Mouse (Mus musculus) Muller cell, postnatal 12 days (primary cell): Measurements from ENCODE around the gene Cenpf.

Experiments
- DNase-seq: peaks from one replicate; pipeline ENCODE4 v3.0.0-alpha.2; 2015; ENCODE audit errors: inconsistent ontology term

Gene Cenpf

DNA sequence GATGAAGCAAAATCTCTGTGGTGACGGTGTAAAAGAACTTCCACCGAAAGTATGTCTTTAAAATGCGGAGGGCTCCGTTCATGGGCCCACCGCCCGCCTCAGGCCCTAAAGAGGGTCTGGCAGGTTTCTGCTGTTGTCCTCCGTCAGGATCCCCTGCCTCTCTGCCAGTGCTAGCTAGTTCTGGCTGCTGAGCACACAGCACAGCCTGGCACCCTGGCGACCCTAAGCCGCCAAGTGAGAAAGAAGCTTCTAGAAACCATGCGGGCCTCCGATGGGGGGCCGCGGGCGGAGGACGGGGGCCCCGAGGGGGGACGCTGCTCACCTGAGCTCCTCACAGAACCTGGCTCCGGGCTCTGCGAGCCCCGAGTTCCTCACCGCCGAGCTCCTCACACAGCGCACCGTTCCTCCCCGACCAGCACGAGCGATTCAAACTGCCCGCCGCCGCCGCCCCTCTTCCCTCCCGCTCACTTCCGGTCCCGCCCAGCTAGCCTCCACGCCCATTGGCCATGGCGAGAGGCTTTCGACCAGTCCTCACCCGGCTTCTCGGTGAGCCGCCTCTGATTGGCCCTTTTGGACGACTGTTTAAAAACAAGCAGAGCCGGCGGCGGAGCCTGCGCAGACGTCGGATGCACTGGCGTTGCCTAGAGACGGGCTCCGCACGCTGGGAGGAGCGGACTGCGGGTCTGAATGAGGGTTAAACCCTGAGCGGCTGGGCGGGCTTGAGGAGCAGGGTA is at the start of gene Cenpf:
Cenpf (minus strand) TSS at position 433 of the 734 bp plus-strand sequence.
- DNase-seq: peak; percentile 98

DNA sequence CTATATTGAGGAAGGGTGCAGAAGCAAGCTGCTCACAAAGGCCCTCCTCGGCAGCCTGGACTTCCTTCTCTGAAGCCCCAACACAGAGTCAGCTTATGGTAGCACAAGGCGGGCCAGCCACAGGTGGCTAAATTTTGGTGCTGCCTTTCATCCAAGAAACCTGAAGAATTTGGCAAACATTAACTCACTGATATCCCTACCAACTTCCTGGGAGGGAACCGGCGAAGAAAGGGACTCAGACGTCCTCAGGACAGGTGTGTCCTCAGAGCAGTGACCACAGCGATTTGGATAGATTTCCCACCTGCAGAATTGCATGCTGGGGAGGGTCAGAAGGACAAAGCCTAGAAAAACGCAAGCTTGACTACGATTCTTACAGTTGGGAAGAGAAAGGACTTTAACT is 44.3 kb upstream of the Cenpf start:
- DNase-seq: no peak

DNA sequence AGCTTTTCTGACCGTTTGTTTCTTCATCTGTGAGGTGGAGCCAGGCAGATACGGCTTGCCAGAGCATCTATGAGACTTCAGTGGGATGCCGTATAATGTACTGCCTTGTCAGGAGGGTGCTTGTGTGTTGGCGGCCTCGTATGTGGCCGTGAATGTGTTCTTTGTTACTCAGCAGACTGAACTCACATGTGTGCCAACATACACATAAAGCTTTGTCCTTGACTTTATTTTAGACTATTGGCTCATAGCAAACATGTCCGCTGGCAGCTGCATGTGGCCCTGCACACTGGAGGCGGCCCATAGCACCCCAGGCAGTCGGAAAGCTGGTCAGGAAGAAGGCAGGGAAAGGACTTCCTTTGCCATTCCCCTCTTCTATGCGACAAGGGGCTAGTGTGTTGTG is 43.8 kb upstream of the Cenpf start:
- DNase-seq: no peak

DNA sequence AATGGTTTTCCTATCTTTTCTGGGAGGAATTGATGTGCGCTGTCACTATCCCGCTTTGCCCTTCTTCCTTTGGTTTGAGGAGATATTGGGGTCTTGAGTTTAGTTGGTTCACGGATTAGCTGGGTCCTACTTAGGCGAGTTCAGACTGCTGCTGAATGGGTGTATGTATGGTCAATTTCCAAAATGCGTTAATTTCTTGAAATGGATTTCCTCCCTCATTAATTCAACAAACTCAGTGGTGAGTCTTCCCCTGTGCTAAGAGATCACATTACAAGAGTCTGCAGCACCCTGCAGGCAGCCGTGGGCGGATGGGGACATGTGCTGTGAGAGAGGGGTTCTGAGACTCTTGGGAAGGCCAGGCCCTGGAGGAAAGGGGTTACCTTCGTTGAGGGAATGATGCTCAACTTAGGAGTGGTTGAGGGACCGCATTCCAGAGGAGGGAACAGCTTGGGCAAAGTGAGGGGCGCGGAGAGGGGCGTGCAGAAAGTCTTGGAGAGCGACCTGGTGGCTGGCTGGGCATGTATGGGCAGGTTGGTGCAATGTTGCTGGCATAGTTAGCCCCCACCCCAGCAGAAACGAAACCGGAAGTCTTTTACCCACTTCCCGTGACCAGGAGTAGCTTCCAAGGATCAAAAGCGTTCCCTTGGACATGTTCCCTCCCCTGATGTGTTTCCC is 41.4 kb upstream of the Cenpf start:
- DNase-seq: peak; percentile 55

DNA sequence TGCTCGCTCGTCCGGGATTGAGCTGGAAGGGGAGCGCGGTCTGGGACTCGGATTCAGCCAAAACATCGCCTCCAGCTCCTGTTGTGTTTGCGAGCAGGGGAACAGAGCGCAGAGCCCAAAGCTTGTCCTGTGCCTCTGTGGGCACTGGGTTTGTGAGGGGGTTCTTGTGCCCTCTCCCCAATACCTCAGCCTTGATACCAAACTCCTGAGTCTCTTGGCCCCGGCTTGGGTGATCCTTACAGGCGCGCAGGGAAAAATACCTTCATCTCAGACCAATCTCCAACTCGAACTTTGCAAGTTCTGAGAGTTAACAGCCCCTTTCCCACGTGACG is 40.9 kb upstream of the Cenpf start:
- no peak for DNase-seq

DNA sequence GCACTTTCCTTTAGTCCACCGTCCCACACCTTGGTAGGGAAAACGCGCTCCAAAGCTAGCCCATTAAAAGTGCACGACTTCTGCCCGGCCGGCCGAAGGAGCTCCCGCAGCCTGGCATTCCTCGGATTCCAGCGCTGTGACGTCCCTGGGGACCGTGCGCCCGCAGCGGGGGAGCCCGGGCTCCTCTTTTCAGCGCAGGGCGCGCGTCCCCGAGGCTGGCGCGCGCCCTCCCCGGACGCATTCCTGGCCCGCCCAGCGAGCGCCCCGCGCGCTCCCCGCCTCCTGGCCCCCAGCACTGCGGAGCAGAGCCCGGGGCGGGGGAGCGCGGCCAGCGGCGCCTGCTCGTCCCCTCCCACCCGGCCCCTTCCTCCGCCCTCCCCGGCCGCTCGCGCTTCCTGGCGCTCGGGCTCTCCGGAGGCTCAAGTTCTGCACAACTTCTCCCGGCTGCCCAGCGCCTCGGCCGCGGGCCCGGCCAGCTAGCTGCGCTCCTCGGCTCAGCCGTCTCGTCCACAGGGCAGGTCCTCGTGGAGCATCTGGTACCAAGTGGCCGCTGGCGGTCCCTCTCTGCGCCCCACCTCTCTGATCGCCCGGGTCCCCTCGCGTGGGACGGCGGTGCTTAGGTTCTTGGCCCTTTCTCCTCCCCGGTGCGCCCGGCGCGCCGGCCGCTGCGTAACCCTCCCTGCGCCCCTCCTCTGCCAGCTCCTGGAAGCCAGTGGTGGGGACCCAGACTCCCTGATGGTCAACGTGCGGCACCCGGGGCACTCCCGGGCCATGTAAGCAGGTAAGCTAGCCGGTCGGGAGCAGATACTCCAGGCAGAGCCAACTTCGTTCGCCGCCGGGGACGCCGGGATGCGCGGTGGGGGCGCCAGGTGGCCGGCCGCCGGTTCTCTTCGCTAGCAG is 40.2 kb upstream of the Cenpf start, which contains the start of gene Ptpn14:
Ptpn14 (plus strand) TSS at position 385 of the 900 bp plus-strand sequence.
- DNase-seq: peak; percentile 99

DNA sequence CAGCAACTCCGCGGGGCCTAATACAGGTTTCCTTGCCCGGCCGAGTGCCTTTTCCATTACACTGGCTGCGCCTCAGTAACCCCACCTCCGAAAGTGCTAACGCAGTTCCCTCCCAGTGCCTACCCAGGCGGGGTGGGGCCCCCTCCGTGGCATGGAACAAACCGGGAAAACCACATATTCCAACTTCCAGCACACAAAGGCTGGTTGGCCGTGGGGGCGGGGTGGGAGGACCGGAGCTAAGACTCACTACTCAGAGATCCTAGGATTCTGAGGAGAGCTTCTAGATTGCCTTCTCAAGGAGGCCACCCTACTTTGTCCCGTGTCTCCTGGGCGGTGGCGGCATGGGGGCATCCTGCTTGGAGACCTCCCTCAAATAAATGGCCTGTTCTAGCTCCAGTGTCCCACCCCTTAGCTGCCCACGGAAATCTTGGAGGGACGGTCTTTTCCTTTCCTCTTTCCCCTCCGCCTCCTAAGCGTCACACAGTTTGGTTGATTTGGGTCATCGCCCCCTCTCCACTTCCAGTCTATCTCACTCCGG is 39.5 kb upstream of the Cenpf start:
- DNase-seq: peak; percentile 95

DNA sequence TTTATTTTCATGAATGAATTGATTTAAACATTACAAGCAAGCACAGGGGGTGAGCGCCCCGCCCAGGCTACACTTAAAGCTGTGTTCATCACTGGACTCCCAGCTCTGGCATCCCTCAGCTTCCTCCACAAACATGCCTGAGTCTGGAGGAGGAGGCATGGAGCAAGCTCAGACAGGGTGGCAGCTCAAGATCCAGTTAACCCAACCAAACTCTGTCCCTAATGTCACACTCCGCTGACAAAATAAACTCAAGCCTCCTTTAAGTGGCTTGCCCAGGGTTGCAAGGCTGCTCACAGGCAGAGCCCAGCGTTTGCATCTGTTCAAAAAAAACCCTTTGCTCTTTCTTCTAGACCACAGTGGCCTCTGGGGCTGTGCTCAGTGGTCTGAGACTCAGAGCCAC is 38.2 kb upstream of the Cenpf start:
- DNase-seq: no peak

DNA sequence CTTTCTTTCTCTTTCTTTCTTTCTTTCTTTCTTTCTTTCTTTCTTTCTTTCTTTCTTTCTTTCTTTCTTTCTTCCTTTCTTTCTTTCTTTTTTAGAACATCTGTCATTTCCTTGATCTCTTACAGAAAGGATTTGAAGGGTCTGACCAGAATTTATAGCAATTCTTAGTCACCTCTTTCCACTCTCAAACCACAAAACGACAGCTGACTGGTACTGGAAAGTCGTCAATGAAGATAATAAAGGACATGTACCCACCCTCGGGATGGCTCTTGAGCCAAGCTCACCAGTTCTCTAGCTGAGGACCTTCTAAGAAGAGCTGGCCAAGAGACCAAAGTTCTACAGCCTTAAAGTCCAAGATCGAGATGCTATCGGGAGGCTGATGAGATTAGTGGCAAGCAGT is 30.7 kb upstream of the Cenpf start:
- DNase-seq: no peak

DNA sequence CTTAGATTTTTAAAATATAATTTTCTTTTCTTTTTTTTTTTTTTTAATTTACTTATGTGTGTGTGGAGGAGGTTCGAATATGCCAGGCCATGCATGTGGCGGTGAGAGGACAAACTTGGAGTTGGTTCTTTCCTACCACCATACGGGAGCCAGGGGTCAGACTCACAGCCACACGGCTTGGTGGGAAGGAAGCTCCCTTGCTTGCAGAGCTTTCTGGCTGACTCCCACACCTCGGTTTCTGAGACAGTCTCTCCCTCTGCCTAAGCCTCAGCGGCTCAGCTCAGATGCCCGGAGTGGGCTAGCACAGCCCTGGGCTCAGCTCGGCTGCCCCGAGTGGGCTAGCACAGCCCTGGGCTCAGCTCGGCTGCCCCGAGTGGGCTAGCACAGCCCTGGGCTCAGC is 29.7 kb upstream of the Cenpf start:
- no peak for DNase-seq

DNA sequence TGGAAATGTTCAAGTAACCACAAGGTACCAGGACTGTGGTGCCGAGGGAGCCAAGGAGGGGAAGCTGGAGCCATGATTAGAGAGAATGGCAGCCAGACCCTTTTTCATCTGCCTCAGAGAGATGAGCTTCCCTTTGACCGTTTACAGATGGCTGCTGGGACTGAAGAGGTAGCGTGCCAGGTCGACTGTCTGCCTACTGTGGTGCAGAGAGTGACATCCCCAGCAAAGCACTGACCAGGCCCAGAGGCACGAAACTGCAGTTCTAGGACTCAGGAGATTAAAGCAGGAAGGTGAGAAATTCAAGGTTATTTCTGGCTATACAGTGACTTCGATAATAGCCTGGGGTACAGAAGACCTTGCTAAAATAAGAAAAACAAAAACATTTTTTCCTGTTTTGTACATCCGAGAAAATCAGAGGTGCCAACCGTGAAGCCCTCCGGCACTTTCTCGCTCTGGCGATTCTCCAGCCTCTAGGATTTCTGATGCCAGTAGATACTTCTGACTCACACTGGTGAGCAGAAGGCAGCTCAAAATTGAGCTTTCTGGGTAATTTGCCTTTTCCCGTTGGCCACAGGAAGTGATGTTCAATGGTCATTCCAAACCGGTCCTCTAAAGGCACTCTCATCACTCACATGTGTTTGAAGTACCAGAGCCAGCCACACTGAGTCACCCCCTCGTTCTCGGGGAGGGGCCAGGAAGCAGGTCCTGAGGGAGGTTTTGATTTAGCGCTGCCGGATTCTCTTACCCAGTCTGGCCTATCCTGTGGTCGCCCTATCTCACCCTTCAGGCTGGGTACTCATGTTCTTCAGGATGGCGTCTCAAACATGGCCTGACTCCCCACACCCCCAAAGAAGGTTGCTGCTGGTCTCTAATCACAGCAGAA is 28.3 kb upstream of the Cenpf start:
- DNase-seq: peak; percentile 66

DNA sequence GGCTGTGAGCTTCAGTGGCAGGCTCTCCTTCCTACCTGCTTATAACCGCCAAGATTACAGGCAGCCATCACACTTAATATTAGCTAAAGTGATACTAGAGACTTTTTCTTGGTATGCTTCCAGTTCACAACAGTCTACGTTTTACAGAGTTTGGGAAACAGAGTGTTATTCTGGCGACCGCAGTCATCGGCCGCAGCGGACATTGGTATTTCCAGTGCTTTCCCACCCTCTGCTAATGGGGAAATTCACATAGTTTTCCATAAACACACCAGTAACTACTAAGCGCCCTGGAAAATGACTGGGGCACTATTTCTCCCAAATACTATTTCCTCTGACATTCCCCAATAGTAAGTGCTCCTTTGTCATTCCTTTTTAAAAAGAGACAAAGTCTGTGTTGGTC is 21.1 kb upstream of the Cenpf start:
- DNase-seq: no peak

DNA sequence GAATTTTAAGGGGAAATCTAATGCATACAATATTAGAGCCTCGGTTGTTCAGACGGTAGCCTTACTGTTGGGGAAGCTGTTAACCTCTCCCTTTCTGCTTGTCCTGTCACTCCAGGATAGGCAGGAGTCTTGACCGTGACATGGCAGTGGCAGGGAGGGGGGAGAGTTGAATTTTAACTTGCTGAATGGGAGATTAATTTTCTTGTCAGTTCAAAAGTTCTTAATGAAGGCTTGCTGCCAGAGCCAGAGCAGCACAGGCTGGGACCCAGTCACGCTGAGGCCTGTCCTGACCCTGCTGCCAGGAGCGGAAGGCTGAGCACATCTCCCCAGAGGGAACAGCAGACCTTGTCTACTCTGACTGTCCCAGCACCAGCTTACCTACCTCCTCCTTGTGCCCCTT is 19.5 kb upstream of the Cenpf start:
- no peak for DNase-seq

DNA sequence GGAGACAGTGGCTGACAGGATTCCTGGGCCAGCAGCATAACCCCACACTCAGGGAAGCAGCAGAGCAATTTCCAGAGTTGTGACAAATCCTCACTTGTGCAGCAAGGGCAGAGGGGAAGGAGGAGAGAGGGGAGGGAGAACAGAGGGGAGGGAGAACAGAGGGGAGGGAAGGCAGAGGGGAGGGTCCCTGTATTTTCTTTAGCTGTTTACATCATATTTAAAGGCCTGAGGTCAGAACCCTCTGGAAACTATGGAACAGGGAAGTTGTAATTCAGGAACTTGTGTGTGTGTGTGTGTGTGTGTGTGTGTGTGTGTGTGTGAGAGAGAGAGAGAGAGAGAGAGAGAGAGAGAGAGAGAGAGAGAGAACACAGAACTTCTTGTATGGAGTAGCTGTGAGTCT is 19.1 kb upstream of the Cenpf start:
- no peak for DNase-seq

DNA sequence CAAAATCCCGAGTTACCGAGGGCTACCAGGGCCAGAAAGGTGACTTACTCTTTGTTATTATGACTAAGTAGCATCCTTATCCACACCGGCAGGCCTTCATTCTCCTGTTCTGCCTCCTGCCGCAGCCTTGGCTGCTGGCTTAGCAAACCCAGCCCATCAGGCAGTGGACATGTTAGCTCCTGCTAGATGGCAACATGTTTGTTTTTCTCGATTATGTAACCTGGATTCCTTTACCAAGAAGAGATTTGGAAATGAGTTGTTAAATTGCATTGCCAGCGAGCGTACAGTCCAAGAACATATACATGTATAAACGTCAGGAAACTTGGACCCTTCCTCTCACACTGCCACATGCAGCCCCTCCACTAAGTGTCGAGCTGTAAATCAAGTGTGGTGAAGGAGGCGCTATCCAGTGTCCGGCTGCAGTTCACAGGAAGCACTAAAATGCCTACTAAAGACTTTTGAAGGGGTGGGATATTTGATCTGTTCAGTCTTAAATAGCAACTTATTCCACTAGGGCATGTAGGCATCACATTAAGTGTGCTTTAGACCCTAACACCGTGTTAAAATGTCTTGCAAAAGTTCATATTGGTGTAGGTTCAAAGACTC is 18.3 kb upstream of the Cenpf start:
- DNase-seq: no peak

DNA sequence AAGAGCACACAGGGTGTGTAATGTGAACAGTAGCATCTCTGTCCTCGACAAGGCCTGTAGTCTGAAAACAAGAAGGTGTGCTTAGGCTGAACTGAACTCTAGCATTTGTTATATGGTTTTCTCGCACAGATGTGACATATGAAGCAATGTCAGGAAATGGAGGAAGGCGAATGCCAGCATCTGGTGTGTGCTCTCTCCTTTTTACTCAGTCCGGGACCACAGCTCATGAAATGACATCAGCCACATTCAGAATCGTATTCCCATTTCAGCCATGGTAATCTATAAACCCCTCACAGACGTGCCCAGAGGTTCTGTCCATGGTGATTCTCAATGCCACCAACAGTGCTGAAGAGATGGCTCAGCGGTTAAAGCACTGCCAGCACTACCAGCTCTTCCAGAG is 15.7 kb upstream of the Cenpf start:
- no peak for DNase-seq

DNA sequence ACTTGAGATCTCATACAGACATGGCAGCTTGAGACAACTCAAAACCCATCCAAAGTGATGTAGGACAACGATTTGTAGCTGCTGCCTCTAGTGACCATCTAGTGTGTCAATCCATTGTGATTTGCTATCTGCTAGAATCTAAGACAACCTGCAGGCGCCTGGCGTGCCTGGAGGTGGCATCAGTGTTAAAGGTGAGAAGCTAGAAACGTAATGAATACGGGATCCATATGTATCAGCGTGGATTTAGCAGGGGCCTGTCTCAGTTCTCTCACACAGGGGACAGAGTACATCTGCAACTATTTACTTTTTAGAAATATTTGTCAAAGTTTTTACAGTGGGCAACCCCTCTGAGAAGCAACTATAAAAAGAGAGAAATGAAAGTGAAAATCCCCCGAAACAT is 15.3 kb upstream of the Cenpf start:
- no peak for DNase-seq

DNA sequence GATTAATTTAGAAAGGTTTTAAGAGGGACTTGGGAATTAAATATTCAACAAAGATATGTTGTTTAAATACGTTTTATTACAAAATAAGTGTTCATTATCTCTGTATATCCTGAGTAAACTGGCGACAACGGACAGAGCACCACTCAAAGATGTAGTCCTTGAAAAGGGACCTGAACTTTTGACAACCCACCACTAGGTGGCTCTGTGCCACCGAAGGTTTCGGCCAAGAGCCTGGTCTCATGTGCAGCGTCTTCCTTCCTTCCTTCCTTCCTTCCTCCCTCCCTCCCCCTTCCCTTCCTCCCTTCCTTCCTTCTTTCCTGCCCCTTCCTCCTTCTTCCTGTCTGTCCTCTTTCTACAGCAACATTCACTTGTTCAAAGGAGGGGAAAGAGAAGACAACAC is 13.1 kb upstream of the Cenpf start:
- DNase-seq: peak; percentile 39

DNA sequence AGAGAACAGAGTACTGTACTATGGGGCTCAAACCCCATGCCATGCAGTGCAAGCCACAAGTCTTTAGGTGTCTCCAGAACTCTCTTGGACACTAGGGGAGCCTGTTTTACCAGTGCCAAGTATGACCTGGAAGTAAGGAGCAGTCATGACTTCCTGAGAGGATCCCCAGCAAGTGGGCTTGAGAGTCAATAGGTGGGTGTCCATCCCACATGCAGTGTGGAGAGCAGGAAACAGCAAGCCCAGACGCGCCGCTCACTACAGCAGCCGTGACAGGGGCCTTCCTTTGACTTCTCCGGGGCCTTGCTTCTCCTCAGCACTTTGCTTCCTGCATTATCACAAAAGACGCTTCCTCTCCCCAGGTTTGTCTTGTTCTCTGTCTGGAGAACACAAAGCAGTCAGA is 12.3 kb upstream of the Cenpf start:
- DNase-seq: no peak

DNA sequence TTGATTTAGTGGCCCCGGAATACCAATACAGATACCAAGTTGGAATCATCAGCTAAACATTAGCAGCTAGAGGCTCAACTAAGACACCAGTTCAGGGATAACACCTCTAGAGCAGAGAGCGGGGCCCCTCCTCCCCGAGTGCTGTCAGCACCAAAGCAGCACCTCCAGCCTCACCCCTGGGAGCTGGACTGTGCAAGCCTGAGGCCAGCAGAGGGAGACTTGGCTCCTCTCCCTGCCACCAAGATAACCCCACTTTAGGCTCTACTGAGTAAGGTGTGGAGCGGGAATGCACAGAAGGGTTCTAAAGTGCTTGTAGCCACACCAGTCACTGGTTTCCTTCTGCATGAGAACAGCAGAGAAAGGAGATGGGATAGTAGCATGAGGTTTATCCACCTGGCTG is 10.5 kb upstream of the Cenpf start:
- no peak for DNase-seq

DNA sequence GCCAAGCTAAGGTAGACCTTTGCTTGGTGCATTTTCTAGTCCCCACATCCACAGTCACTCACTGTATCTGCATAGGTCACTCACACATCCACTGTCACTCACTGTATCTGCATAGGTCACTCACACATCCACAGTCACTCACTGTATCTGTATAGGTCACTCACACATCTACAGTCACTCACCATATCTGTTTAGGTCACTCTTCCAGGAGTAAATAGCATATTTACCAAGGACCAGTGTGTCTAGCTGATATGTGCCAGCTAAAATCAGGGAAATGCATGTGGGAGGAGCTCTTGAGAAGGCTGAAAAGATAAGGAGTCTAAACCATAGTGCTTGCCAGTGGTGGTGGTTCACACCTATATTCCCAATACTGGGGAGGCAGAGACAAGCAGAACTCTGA is 7.4 kb upstream of the Cenpf start:
- no peak for DNase-seq
